Mouse (Mus musculus): ENCODE results near the gene Nxpe3. TPM values are rescaled to one million over a fixed set of nuclear protein-coding genes. Genes with fewer than 3 reads are reported as not detected.

Nxpe3 gene
- polyA plus RNA-seq, 1 experiment from 2014 or later, result 1.4 TPM

GRCm38 (mm10) chr16:55831451-55831850, 63.6 kb downstream of the Nxpe3 start:
- Histone ChIP-seq H3K4me3 (replicated peaks) (no peak overlapping the region), H3K4me1 (no peaks in the 10 kb centered on the region), H3K27me3 (replicated peaks) (no peaks in the 10 kb centered on the region), H3K4me2 (no peak overlapping the region), H3K9me3 (replicated peaks) (no peaks in the 10 kb centered on the region), H3K27ac (replicated peaks) (no peak overlapping the region), H3K9ac (replicated peaks) (no peak overlapping the region), H3K36me3 (no peaks in the 10 kb centered on the region)
- ATAC-seq (ENCODE audit: low FRiP score), result no peak
- 96% methylated on average over 1 of the region's 1 CpGs for WGBS

- Histone ChIP-seq H3K4me3 (replicated peaks) (no peak overlapping the region), H3K4me2 (no peak overlapping the region), H3K36me3 (no peaks in the 10 kb centered on the region), H3K9ac (replicated peaks) (no peak overlapping the region), H3K9me3 (replicated peaks) (no peaks in the 10 kb centered on the region), H3K4me1 (peaks cover 31% of the 10 kb centered on the region), H3K27me3 (replicated peaks) (0 out of 2 replicates have a peak, but pooled peaks cover 11% of the 10 kb centered on the region), H3K27ac (replicated peaks) (no peak overlapping the region)
- 43% methylated on average over 11 of the region's 11 CpGs for WGBS
- ATAC-seq (ENCODE audit: low FRiP score), result no peak
These were observed 71.5 kb downstream of the Nxpe3 start for GRCm38 (mm10) chr16:55823398-55824155.

DNA sequence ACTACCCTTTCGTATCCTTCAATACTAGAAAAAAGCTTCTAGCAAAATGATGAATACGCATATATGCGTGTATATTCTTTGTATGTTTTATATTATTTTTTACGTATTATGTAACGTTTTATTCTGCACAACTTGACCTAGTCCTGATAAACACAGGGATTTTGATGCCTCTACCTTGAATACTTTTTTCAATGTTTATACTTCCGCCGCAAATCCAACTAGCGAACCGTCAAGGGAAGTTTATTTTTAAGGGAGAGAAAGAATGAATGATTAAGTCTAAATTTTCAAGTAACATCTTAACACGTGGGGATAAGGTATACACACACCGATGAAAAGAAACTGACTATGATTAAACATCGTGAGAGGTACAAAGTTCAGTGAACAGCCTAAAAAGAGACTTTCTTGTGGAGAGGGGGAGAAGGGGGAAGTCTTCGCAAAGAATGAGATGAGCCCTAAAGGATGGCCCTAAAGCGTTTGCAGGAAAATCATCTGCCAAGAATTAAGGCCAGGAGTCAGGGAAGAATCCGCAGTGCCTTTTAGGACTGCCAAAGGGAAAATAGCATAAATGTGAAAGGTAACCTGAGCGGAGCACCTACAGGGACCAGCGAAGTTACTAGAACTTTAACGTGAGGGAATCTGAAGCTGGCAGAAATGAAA, 72.2 kb downstream of the Nxpe3 start:
- 0 out of 2 replicates have a peak, but pooled peaks cover 11% of the 10 kb centered on the region for H3K27me3 ChIP-seq (replicated peaks)
- peak overlapping the region; percentile 89 for H3K4me2 ChIP-seq
- H3K36me3 ChIP-seq, result peaks cover 4% of the 10 kb centered on the region; the same call in 1 of the 2 replicates
- H3K4me3 ChIP-seq (replicated peaks), result peak overlapping the region; percentile 63; the same call in 1 of the 2 replicates
- no peaks in the 10 kb centered on the region for H3K9me3 ChIP-seq (replicated peaks)
- WGBS, result 43% methylated on average over 18 of the region's 18 CpGs
- H3K9ac ChIP-seq (replicated peaks), result 0 out of 2 replicates have a peak overlapping the region, but pooled peaks have one; percentile 59
- H3K27ac ChIP-seq (replicated peaks), result no peak overlapping the region
- ATAC-seq (ENCODE audit: low FRiP score), result no peak
- H3K4me1 ChIP-seq, result peaks cover 31% of the 10 kb centered on the region

DNA sequence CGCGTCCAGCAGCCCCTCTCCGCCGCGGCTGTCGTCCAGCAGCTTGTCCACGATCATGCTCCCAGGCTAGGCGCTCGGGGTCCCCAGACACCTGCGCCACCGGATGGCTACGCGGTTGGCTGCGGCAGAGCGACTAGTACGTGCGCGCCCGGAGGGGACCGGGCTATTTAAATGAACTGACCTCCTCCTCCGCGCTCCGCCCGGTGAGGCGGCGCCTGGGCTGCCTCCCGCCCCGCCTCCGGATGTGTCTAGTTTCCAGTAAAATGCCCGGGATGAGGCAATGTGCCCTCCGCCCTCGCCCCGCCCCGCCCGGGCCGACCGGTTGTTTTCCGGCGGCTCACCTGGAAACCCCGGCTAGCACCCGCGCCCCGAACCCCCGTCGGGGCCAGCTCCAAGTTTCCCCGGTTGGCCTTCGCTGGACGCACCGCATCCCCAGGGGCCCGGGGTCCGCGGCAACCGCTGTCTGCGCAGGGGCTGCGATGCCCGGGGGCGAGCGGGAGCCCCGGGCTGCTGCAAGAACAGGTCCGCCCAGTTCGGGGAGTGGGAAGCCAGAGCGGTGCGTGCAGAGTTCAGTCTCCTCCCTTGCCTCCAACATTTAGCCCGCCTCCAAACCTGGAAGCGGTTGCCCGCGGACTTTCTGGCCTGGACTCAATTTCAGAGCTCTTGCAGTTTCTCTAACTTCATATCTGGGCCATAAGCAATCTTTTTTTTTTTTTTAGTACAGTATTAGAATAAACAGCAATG, 72.9 kb downstream of the Nxpe3 start:
- H3K9ac ChIP-seq (replicated peaks), result peak overlapping the region; percentile 59
- peaks cover 8% of the 10 kb centered on the region; the same call in 1 of the 2 replicates for H3K36me3 ChIP-seq
- ATAC-seq (ENCODE audit: low FRiP score), result peak; percentile 95
- H3K4me2 ChIP-seq, result peak overlapping the region; percentile 89
- peaks cover 31% of the 10 kb centered on the region for H3K4me1 ChIP-seq
- 0 out of 2 replicates have a peak, but pooled peaks cover 11% of the 10 kb centered on the region for H3K27me3 ChIP-seq (replicated peaks)
- no peaks in the 10 kb centered on the region for H3K9me3 ChIP-seq (replicated peaks)
- under 1% methylated on average over 63 of the region's 67 CpGs for WGBS
- H3K27ac ChIP-seq (replicated peaks), result peak overlapping the region; percentile 80
- H3K4me3 ChIP-seq (replicated peaks), result peak overlapping the region; percentile 63

DNA sequence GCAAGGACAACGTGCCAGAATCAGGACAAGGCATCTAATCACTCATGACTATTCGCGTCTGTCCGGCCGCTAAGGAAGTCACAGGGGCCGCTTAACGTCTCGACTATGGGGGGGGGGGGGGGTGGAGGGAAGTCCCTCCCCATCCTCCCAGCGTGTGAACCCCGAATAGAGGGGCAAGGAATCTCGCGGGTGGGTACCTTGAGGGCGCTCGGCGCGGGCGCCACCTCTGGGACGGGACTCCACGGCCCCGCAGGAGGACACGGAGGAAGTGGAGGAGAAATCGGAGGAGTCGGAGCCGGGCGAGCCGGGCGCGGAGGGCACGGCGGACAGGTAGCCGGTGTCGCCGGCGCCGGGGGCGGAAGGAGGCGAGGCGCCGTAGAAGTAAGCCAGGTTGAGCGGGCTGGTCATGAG, 73.5 kb downstream of the Nxpe3 start:
- Histone ChIP-seq H3K4me1 (peaks cover 31% of the 10 kb centered on the region), H3K36me3 (peaks cover 12% of the 10 kb centered on the region), H3K27me3 (replicated peaks) (0 out of 2 replicates have a peak, but pooled peaks cover 11% of the 10 kb centered on the region), H3K9ac (replicated peaks) (peak overlapping the region; percentile 59), H3K4me3 (replicated peaks) (peak overlapping the region; percentile 63), H3K9me3 (replicated peaks) (no peaks in the 10 kb centered on the region), H3K4me2 (peak overlapping the region; percentile 89), H3K27ac (replicated peaks) (peak overlapping the region; percentile 80)
- under 1% methylated on average over 36 of the region's 40 CpGs for WGBS
- peak; percentile 78 for ATAC-seq (ENCODE audit: low FRiP score)

- peak overlapping the region; percentile 59 for H3K9ac ChIP-seq (replicated peaks)
- WGBS, result 5% methylated on average over 20 of the region's 20 CpGs
- H3K27me3 ChIP-seq (replicated peaks), result 0 out of 2 replicates have a peak, but pooled peaks cover 11% of the 10 kb centered on the region
- H3K27ac ChIP-seq (replicated peaks), result peak overlapping the region; percentile 80; the same call in 1 of the 2 replicates
- ATAC-seq (ENCODE audit: low FRiP score), result no peak
- H3K4me3 ChIP-seq (replicated peaks), result peak overlapping the region; percentile 63
- H3K4me2 ChIP-seq, result peak overlapping the region; percentile 89
- H3K4me1 ChIP-seq, result peaks cover 31% of the 10 kb centered on the region
- peaks cover 17% of the 10 kb centered on the region for H3K36me3 ChIP-seq
- no peaks in the 10 kb centered on the region for H3K9me3 ChIP-seq (replicated peaks)
These were observed 74.0 kb downstream of the Nxpe3 start for GRCm38 (mm10) chr16:55820916-55821570.

DNA sequence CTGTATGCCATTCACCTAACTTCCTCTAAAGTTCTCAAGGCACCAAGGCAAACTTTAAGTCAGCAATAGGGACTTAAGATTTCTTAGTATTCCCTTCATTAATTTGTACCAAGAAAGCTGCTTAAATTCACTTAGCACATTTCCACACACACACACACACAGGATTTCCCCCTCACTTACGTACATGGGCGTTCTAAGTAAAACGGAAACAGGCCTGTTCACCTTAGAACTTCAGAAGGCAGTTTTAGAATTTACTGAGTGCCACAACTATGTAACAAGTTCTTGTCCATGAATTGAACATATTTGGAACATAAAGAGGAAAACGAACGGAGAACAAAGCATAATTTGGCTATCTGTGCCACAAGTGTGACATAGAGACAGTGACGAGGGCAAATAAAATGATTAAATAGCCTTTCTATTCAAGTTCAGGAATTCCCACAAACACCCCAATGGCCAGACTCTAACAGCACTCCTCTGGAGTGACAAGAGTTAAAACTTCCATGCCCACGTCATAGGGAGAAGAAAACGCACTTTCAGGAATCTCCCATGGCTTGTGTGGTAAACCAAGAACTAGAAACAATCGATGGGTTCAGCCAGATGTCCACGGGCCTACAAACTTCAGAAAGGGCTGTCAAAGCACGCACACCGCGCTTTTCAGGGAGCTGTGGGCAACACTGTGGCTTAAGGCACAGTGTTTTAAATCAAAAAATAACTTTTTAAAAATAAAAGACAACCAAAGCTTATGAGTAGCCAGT, 74.7 kb downstream of the Nxpe3 start:
- H3K9ac ChIP-seq (replicated peaks), result peak overlapping the region; percentile 11; the same call in 1 of the 2 replicates
- peak overlapping the region; percentile 63 for H3K4me3 ChIP-seq (replicated peaks)
- H3K9me3 ChIP-seq (replicated peaks), result no peaks in the 10 kb centered on the region
- H3K27ac ChIP-seq (replicated peaks), result no peak overlapping the region
- 0 out of 2 replicates have a peak, but pooled peaks cover 11% of the 10 kb centered on the region for H3K27me3 ChIP-seq (replicated peaks)
- H3K4me1 ChIP-seq, result peaks cover 31% of the 10 kb centered on the region
- WGBS, result 45% methylated on average over 13 of the region's 13 CpGs
- H3K36me3 ChIP-seq, result peaks cover 24% of the 10 kb centered on the region
- no peak for ATAC-seq (ENCODE audit: low FRiP score)
- H3K4me2 ChIP-seq, result peak overlapping the region; percentile 89

DNA sequence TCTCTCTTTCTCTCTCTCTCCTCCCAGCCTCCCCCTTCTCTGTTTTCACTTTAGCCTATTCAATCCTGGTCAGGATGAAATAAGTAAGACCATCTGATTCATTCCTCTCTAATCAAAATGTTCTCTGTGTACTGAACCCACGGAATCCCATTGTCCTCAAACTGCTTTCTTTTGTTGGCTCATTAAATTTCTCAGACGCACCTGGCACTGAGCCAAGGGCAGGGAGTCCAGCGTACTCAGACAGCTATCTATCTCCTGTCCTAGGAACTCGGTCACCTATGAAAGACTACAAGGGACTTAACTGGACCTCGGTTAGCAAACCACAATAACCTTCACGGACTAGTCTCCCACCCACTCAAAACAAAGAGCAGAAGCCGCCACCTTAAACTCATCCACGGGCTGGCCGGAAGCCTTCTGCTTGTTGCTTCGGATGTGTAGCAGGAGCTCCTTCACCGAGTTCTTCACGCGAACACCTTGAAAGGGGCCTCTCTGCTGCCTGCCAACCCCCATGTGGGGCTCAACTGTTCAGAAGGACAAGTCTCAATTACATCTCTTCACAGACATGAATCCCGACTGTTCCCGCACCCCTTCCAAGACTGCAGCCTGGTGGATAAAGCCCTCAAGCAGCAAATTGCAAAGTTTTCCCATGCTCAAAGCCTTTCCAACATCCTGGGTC, 75.8 kb downstream of the Nxpe3 start:
- Histone ChIP-seq H3K36me3 (peaks cover 32% of the 10 kb centered on the region), H3K4me3 (replicated peaks) (peak overlapping the region; percentile 13), H3K9me3 (replicated peaks) (no peaks in the 10 kb centered on the region), H3K4me1 (peaks cover 31% of the 10 kb centered on the region), H3K27me3 (replicated peaks) (0 out of 2 replicates have a peak, but pooled peaks cover 8% of the 10 kb centered on the region), H3K27ac (replicated peaks) (no peak overlapping the region), H3K4me2 (peak overlapping the region; percentile 89), H3K9ac (replicated peaks) (no peak overlapping the region)
- no peak for ATAC-seq (ENCODE audit: low FRiP score)
- 43% methylated on average over 15 of the region's 15 CpGs for WGBS

- H3K4me1 ChIP-seq, result peaks cover 31% of the 10 kb centered on the region
- 96% methylated on average over 28 of the region's 28 CpGs for WGBS
- no peak overlapping the region for H3K9ac ChIP-seq (replicated peaks)
- H3K36me3 ChIP-seq, result peaks cover 42% of the 10 kb centered on the region
- H3K4me2 ChIP-seq, result no peak overlapping the region
- no peaks in the 10 kb centered on the region for H3K9me3 ChIP-seq (replicated peaks)
- no peak overlapping the region for H3K4me3 ChIP-seq (replicated peaks)
- no peak for ATAC-seq (ENCODE audit: low FRiP score)
- H3K27me3 ChIP-seq (replicated peaks), result 0 out of 2 replicates have a peak, but pooled peaks cover 4% of the 10 kb centered on the region
- no peak overlapping the region for H3K27ac ChIP-seq (replicated peaks)
These were observed 77.2 kb downstream of the Nxpe3 start for GRCm38 (mm10) chr16:55817717-55818515.

All from neural tube, embryonic 15.5 days (tissue).